Mouse (Mus musculus) limb, embryonic 11.5 days (tissue): ENCODE data around the gene 4933434E20Rik. TPM values are rescaled to one million over a fixed set of nuclear protein-coding genes. Genes with fewer than 3 reads are reported as not detected.
A peak's percentile ranks its signal among the peaks of the same experiment; 100 is the strongest.

Experiments
- ATAC-seq: fragments of 200-750 bp; cut with Nextera tagmentation; 2 replicates; pipeline ENCODE4 v1.8.0; 2017; ENCODE audit warnings: low read depth; ENCODE audit not compliant: insufficient number of reproducible peaks, low FRiP score, low TSS enrichment
- DNase-seq: peaks from one replicate; pipeline ENCODE4 v3.0.0-alpha.2; 2015; ENCODE audit warnings: low spot score
- H3K27ac ChIP-seq: fragments of 300-500 bp; sonication (generic); replicated peaks from 2 replicates; pipeline ENCODE4 v1.5.1; 2014; ENCODE audit warnings: low read depth, mild to moderate bottlenecking, low read length
- H3K27me3 ChIP-seq: fragments of 300-500 bp; sonication (generic); 2 replicates; pipeline ENCODE4 v1.6.1; 2014; ENCODE audit warnings: mild to moderate bottlenecking, low read length, mixed read lengths; ENCODE audit not compliant: control insufficient read depth, insufficient read depth
- H3K36me3 ChIP-seq: fragments of 300-500 bp; sonication (generic); 2 replicates; pipeline ENCODE4 v1.6.1; 2014; ENCODE audit warnings: mild to moderate bottlenecking, low read length, moderate library complexity, mixed read lengths; ENCODE audit not compliant: control insufficient read depth, insufficient read depth
- H3K4me1 ChIP-seq: fragments of 300-500 bp; sonication (generic); 2 replicates; pipeline ENCODE4 v1.6.1; 2014; ENCODE audit warnings: low read length, mixed read lengths; ENCODE audit not compliant: control insufficient read depth, insufficient read depth
- H3K4me2 ChIP-seq: fragments of 300-500 bp; sonication (generic); 2 replicates; pipeline ENCODE4 v1.6.1; 2014; ENCODE audit warnings: low read depth, mild to moderate bottlenecking, moderate library complexity; ENCODE audit not compliant: severe bottlenecking
- H3K4me3 ChIP-seq: fragments of 300-500 bp; sonication (generic); 2 replicates; pipeline ENCODE4 v1.5.1; 2014; ENCODE audit warnings: low read depth, low read length
- H3K9ac ChIP-seq: fragments of 300-500 bp; sonication (generic); 2 replicates; pipeline ENCODE4 v1.6.1; 2014; ENCODE audit warnings: mild to moderate bottlenecking, low read length
- H3K9me3 ChIP-seq: fragments of 300-500 bp; sonication (generic); 2 replicates; pipeline ENCODE4 v1.6.1; 2016; ENCODE audit warnings: low read length; ENCODE audit not compliant: control insufficient read depth
- WGBS: fragments of 180-500 bp; shearing (Covaris S2); extraction: QIAGEN DNeasy Blood & Tissue Kit; methylation state at CpG from one replicate; pipeline ENCODE4 v1.1.7; 2014; 5-methylcytosine and 5-hydroxymethylcytosine counted together
- polyA plus RNA-seq: library from polyadenylated mRNA; unstranded; fragments of >200 nt; fragmentation: Nextera tagmentation; extraction: Ambion mirVana; gene quantifications from 2 replicates; pipeline ENCODE4 v1.2.1, GENCODE M21; 2014

The 4933434E20Rik gene
- polyA plus RNA-seq, 1 experiment from 2014 or later, result 175 TPM

- Histone ChIP-seq H3K27ac (peak within 1 kb of the TSS; percentile 88), H3K27me3 (no peaks in the 10 kb centered on the region), H3K4me3 (peak within 1 kb of the TSS; percentile 61), H3K36me3 (peaks cover 8% of the 10 kb centered on the region; the same call in 1 of the 2 replicates), H3K4me1 (0 out of 2 replicates have a peak, but pooled peaks cover 5% of the 10 kb centered on the region), H3K9ac (peak within 1 kb of the TSS; percentile 83), H3K4me2 (peak within 1 kb of the TSS; percentile 54), H3K9me3 (no peaks in the 10 kb centered on the region)
- ATAC-seq (peak; percentile 94), DNase-seq (peak; percentile 98)
- WGBS, result under 1% methylated on average over 81 of the region's 81 CpGs
Observed at GRCm38 (mm10) chr3:90052351-90053241, 1.2 kb downstream of the 4933434E20Rik start, which contains the start of gene Ubap2l. Gene Ubap2l, minus strand, starts transcription at chr3:90052628.

- Histone ChIP-seq H3K36me3 (peaks cover 18% of the 10 kb centered on the region; the same call in 1 of the 2 replicates), H3K9me3 (no peaks in the 10 kb centered on the region), H3K9ac (no peak overlapping the region), H3K4me1 (no peaks in the 10 kb centered on the region), H3K27ac (no peak overlapping the region), H3K4me3 (no peak overlapping the region), H3K27me3 (no peaks in the 10 kb centered on the region), H3K4me2 (no peak overlapping the region)
- WGBS, result 94% methylated on average over 6 of the region's 6 CpGs
- ATAC-seq, result no peak
- DNase-seq, result no peak
Observed at GRCm38 (mm10) chr3:90061549-90061948, 10.1 kb downstream of the 4933434E20Rik start.

DNA sequence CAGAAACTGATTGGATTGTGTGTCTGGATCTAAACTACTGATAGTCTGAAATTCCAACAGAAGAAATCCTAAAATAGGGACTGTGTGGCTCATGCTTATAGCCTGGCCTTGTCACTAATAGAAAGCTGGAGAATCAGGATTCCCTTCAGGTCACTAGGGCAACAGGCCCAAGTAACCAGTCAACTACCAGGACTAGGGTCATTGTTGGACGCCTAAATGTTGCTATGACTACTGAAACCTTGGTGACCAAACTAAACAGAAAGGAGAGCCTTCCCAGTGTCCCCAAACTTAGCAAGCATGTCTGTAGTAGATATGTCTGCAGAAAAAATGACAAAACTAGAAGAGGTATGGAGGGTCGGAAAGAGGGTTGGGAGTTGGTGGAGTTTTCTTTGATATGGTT, 11.1 kb downstream of the 4933434E20Rik start:
- DNase-seq, result no peak
- H3K27ac ChIP-seq, result no peak overlapping the region
- ATAC-seq, result no peak
- peaks cover 11% of the 10 kb centered on the region; the same call in 1 of the 2 replicates for H3K36me3 ChIP-seq
- H3K9ac ChIP-seq, result no peak overlapping the region
- H3K4me1 ChIP-seq, result no peaks in the 10 kb centered on the region
- WGBS, result 75% methylated on average over 2 of the region's 2 CpGs
- H3K27me3 ChIP-seq, result no peaks in the 10 kb centered on the region
- H3K4me3 ChIP-seq, result no peak overlapping the region
- no peak overlapping the region for H3K4me2 ChIP-seq
- no peaks in the 10 kb centered on the region for H3K9me3 ChIP-seq

GRCm38 (mm10) chr3:90064383-90064782, 12.9 kb downstream of the 4933434E20Rik start:
- Histone ChIP-seq H3K27ac (no peak overlapping the region), H3K4me2 (no peak overlapping the region), H3K36me3 (peaks cover 7% of the 10 kb centered on the region; the same call in 1 of the 2 replicates), H3K9ac (no peak overlapping the region), H3K9me3 (no peaks in the 10 kb centered on the region), H3K4me3 (no peak overlapping the region), H3K4me1 (no peaks in the 10 kb centered on the region), H3K27me3 (no peaks in the 10 kb centered on the region)
- no peak for DNase-seq
- no peak for ATAC-seq
- 80% methylated on average over 3 of the region's 3 CpGs for WGBS

GRCm38 (mm10) chr3:90065553-90065952, 14.1 kb downstream of the 4933434E20Rik start:
- 59% methylated on average over 3 of the region's 3 CpGs for WGBS
- ATAC-seq (no peak), DNase-seq (peak; percentile 71)
- peaks cover 6% of the 10 kb centered on the region; the same call in 1 of the 2 replicates for H3K36me3 ChIP-seq
- no peak overlapping the region for H3K4me2 ChIP-seq
- H3K27me3 ChIP-seq, result no peaks in the 10 kb centered on the region
- no peak overlapping the region for H3K4me3 ChIP-seq
- H3K27ac ChIP-seq, result no peak overlapping the region
- no peaks in the 10 kb centered on the region for H3K9me3 ChIP-seq
- no peak overlapping the region for H3K9ac ChIP-seq
- H3K4me1 ChIP-seq, result no peaks in the 10 kb centered on the region

GRCm38 (mm10) chr3:90067851-90068250, 16.4 kb downstream of the 4933434E20Rik start:
- H3K4me2 ChIP-seq, result no peak overlapping the region
- no peak for ATAC-seq
- H3K4me1 ChIP-seq, result no peaks in the 10 kb centered on the region
- no peaks in the 10 kb centered on the region for H3K36me3 ChIP-seq
- WGBS, result 89% methylated on average over 4 of the region's 4 CpGs
- H3K27ac ChIP-seq, result no peak overlapping the region
- H3K4me3 ChIP-seq, result no peak overlapping the region
- no peaks in the 10 kb centered on the region for H3K9me3 ChIP-seq
- no peak overlapping the region for H3K9ac ChIP-seq
- H3K27me3 ChIP-seq, result no peaks in the 10 kb centered on the region
- no peak for DNase-seq

GRCm38 (mm10) chr3:90069688-90070087, 18.3 kb downstream of the 4933434E20Rik start:
- no peaks in the 10 kb centered on the region for H3K4me1 ChIP-seq
- no peak overlapping the region for H3K4me3 ChIP-seq
- H3K27me3 ChIP-seq, result no peaks in the 10 kb centered on the region
- no peak for DNase-seq
- ATAC-seq, result no peak
- H3K27ac ChIP-seq, result no peak overlapping the region
- no peak overlapping the region for H3K9ac ChIP-seq
- WGBS, result 79% methylated on average over 7 of the region's 7 CpGs
- no peak overlapping the region for H3K4me2 ChIP-seq
- H3K9me3 ChIP-seq, result no peaks in the 10 kb centered on the region
- no peaks in the 10 kb centered on the region for H3K36me3 ChIP-seq

DNA sequence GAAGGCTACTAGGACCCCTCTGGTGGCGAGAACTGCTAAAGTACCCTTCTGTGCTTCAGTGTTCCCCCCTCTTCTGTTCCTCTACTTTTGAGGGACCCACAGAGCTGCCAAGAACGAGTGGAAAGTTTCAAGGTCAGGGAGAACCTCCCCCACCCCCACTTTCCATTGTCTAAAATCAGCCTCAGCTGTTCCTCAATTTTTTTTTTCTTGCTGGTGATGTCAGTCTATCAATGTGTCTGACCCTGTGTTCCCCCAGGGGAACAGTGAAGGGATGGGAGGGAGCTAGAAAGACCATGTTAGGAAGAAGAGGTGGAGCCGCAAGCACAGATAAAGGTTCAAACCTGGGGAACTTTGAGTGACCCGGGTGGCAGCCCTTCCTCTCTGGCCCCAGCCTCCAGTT, 20.9 kb downstream of the 4933434E20Rik start, which contains the start of gene Tpm3:
Gene Tpm3 (plus strand): TSS at position 356 of the 400 bp plus-strand sequence.
- 80% methylated on average over 4 of the region's 4 CpGs for WGBS

More for the DNA sequence above, 20.9 kb downstream of the 4933434E20Rik start, which contains the start of gene Tpm3:
- no peak for DNase-seq
- Histone ChIP-seq H3K9me3 (no peaks in the 10 kb centered on the region), H3K4me3 (no peak within 1 kb of the TSS), H3K4me1 (peaks cover 5% of the 10 kb centered on the region; the same call in 1 of the 2 replicates), H3K27ac (no peak within 1 kb of the TSS), H3K9ac (no peak within 1 kb of the TSS), H3K36me3 (no peaks in the 10 kb centered on the region), H3K27me3 (no peaks in the 10 kb centered on the region), H3K4me2 (no peak within 1 kb of the TSS)
- no peak for ATAC-seq
